Mouse (Mus musculus): Measurements from ENCODE around the gene Hist2h2aa2. TPM values are rescaled to one million over a fixed set of nuclear protein-coding genes. Genes with fewer than 3 reads are reported as not detected.

Gene Hist2h2aa2
- total and polyA plus RNA-seq, 3 experiments: 18.4 to 11,232 TPM; not detected in 1

DNA sequence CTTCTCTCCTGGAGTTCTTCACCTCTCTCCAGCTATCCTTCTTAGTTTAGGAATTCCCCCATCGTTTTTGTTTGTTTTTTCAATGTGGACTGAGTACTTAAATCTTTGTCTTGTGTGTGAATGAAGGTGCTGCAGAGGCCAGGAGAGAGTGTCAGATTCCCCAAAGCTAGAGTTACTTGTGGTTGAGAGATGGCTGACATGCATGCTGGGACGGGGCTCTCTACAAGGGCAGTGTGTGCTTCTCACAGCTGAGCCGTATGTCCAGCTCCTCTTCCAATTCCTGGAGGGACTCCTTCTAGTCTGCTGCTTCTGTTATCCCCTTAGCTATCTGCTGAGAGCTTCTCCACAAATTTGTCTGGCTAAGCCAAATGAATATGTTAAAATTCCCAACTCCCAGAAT is 4.2 kb downstream of the Hist2h2aa2 start:
- Histone ChIP-seq H3K4me3 (ENCODE audit: control insufficient read depth in 1 of 2, insufficient read depth in 1 of 2, low read depth in 2 of 2, low read length in 2 of 2) (no peak overlapping the region), H3K4me1 (ENCODE audit: control insufficient read depth in 1 of 2, insufficient read depth in 2 of 2, low read length in 2 of 2) (peaks cover 8 to 24% of the 10 kb centered on the region in 2 experiments), H3K79me2 (ENCODE audit: control insufficient read depth, insufficient read depth, low read length, poor library complexity) (peaks cover 4% of the 10 kb centered on the region; the same call in 1 of the 2 replicates), H3K9me3 (replicated peaks; ENCODE audit: insufficient read depth, low read length) (no peaks in the 10 kb centered on the region), H3K9ac (ENCODE audit: control insufficient read depth, low read depth, low read length, poor library complexity, severe bottlenecking) (no peak overlapping the region), H3K36me3 (ENCODE audit: control insufficient read depth in 1 of 2, insufficient read depth in 2 of 2, low read length in 2 of 2) (peaks cover 0 to 23% of the 10 kb centered on the region in 2 experiments; a peak in 2 of 4 replicates), H3K27me3 (ENCODE audit: control insufficient read depth in 1 of 2, insufficient read depth in 2 of 2, low read length in 2 of 2) (no peaks in the 10 kb centered on the region), H3K27ac (ENCODE audit: control insufficient read depth, low read depth, low read length) (no peak overlapping the region)
- DNase-seq (ENCODE audit: low read depth, low spot score): peak; percentile 46
- TF ChIP-seq MYC (IDR thresholded peaks at IDR 0.05; ENCODE audit: low read depth, low read length) (no peak), MAX (IDR thresholded peaks at IDR 0.05; ENCODE audit: low read length) (no peak), RAD21 (IDR thresholded peaks at IDR 0.05; ENCODE audit: low read depth, low read length) (no peak), MAZ (IDR thresholded peaks at IDR 0.05; ENCODE audit: low read depth, low read length) (no peak), CHD1 (IDR thresholded peaks at IDR 0.05; ENCODE audit: low read depth, low read length) (no peak), HCFC1 (IDR thresholded peaks at IDR 0.05; ENCODE audit: low read depth, low read length) (no peak)

DNA sequence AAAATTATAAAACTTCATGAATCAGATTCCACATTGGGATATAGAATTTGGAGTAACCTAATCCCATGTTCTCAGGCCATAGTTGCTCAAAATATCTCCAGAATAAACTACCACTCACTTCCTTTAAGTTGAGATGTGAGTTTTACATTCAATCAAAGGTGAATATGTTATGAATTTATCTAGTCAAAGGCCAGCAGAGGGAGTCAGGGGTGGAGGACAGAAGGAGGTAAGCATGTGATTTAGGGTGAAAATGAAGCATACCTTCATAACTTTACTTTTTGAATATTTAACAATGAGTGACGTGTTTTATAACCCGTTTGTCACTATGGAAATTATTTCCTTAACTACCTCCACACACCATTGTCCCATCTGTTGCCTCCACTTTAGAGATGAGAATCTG is 5.2 kb downstream of the Hist2h2aa2 start:
- peak; percentile 52 for DNase-seq (ENCODE audit: low read depth, low spot score)
- no peak overlapping the region for H3K4me3 ChIP-seq (ENCODE audit: control insufficient read depth in 1 of 2, insufficient read depth in 1 of 2, low read depth in 2 of 2, low read length in 2 of 2)
- H3K9me3 ChIP-seq (replicated peaks; ENCODE audit: insufficient read depth, low read length): no peaks in the 10 kb centered on the region
- H3K4me1 ChIP-seq (ENCODE audit: control insufficient read depth in 1 of 2, insufficient read depth in 2 of 2, low read length in 2 of 2): peaks cover 11 to 28% of the 10 kb centered on the region in 2 experiments
- H3K79me2 ChIP-seq (ENCODE audit: control insufficient read depth, insufficient read depth, low read length, poor library complexity): peaks cover 4% of the 10 kb centered on the region; the same call in 1 of the 2 replicates
- no peak for TF ChIP-seq TBP (IDR thresholded peaks at IDR 0.05; ENCODE audit: low read depth, low read length)
- TF ChIP-seq MYB (IDR thresholded peaks at IDR 0.05; ENCODE audit: low read depth, low read length): no peak
- no peak for TF ChIP-seq GATA1 (IDR thresholded peaks at IDR 0.05; ENCODE audit: low read depth, low read length)
- no peak for TF ChIP-seq GABPA (IDR thresholded peaks at IDR 0.05; ENCODE audit: low read depth, low read length)
- no peak for TF ChIP-seq RCOR1 (IDR thresholded peaks at IDR 0.05; ENCODE audit: low read depth, low read length)
- no peak for TF ChIP-seq KAT2A (conservative IDR thresholded peaks at IDR 0.05; ENCODE audit: low read depth, low read length)
- TF ChIP-seq RAD21 (IDR thresholded peaks at IDR 0.05; ENCODE audit: low read depth, low read length): no peak
- TF ChIP-seq NELFE (IDR thresholded peaks at IDR 0.05; ENCODE audit: low read depth, low read length): no peak
- no peak for TF ChIP-seq SIN3A (IDR thresholded peaks at IDR 0.05; ENCODE audit: low read length)
- TF ChIP-seq SMC3 (IDR thresholded peaks at IDR 0.05; ENCODE audit: low read depth, low read length): no peak
- TF ChIP-seq MXI1 (IDR thresholded peaks at IDR 0.05; ENCODE audit: low read depth, low read length): no peak
- TF ChIP-seq ZC3H11A (IDR thresholded peaks at IDR 0.05; ENCODE audit: low read depth, low read length): no peak
- no peak for TF ChIP-seq CTCF (IDR thresholded peaks at IDR 0.05 in 2 of 3, conservative IDR thresholded peaks at IDR 0.05 in 1 of 3; ENCODE audit: control insufficient read depth in 1 of 3, insufficient read depth in 1 of 3, low read depth in 2 of 3, low read length in 3 of 3, poor library complexity in 1 of 3, severe bottlenecking in 1 of 3)
- no peak; the same call in 1 of the 2 replicates for TF ChIP-seq TAL1 (IDR thresholded peaks at IDR 0.05; ENCODE audit: low read length)
- TF ChIP-seq CHD1 (IDR thresholded peaks at IDR 0.05; ENCODE audit: low read depth, low read length): no peak
- TF ChIP-seq MAZ (IDR thresholded peaks at IDR 0.05; ENCODE audit: low read depth, low read length): no peak
- TF ChIP-seq MYC (IDR thresholded peaks at IDR 0.05; ENCODE audit: low read depth, low read length): no peak
- H3K27me3 ChIP-seq (ENCODE audit: control insufficient read depth in 1 of 2, insufficient read depth in 2 of 2, low read length in 2 of 2): no peaks in the 10 kb centered on the region
- H3K27ac ChIP-seq (ENCODE audit: control insufficient read depth, low read depth, low read length): no peak overlapping the region
- no peak overlapping the region for H3K9ac ChIP-seq (ENCODE audit: control insufficient read depth, low read depth, low read length, poor library complexity, severe bottlenecking)
- H3K36me3 ChIP-seq (ENCODE audit: control insufficient read depth in 1 of 2, insufficient read depth in 2 of 2, low read length in 2 of 2): peaks cover 0 to 24% of the 10 kb centered on the region in 2 experiments; a peak in 2 of 4 replicates

Measured in MEL (cell line).